ENCODE assay signal across 12 mouse cellular contexts in genomic region chr5:17576069-17576468, GRCm38 (mm10). TPM values are rescaled to one million over a fixed set of nuclear protein-coding genes. Genes with fewer than 3 reads are reported as not detected.
DNase-seq lines count a peak whose midpoint lies in the region; ATAC-seq lines count a peak whose summit lies in the region.
"Had no signal": no experiment of that assay in that cellular context is flagged by ENCODE, and none has a peak within 500 bp of the region (broad histone marks: within the 10 kb centered on the region; RNA-seq: fewer than 3 reads in every experiment).

No protein-coding gene starts in this region.

- peaks cover 3% of the 10 kb centered on the region for H3K4me1 ChIP-seq in hindbrain, embryonic 14.5 days (replicated peaks; ENCODE audit: control insufficient read depth, insufficient read depth, low read length)
- no peaks in the 10 kb centered on the region for H3K4me1 ChIP-seq in hindbrain, embryonic 10.5 days (replicated peaks)
- H3K4me1 ChIP-seq in embryonic facial prominence, embryonic 14.5 days (ENCODE audit: control insufficient read depth, insufficient read depth, low read length): no peaks in the 10 kb centered on the region

- H3K27me3 ChIP-seq in hindbrain, embryonic 14.5 days (ENCODE audit: control insufficient read depth, insufficient read depth, low read length): peaks cover 6% of the 10 kb centered on the region
- 0 out of 2 replicates have a peak, but pooled peaks cover 3% of the 10 kb centered on the region for H3K27me3 ChIP-seq in hindbrain, embryonic 10.5 days (ENCODE audit: insufficient read depth, poor library complexity, severe bottlenecking)
- H3K27me3 ChIP-seq in embryonic facial prominence, embryonic 14.5 days (replicated peaks; ENCODE audit: control insufficient read depth, insufficient read depth, low read length): no peaks in the 10 kb centered on the region

- ATAC-seq in hindbrain, embryonic 14.5 days (ENCODE audit: low FRiP score): no peak
- ATAC-seq in embryonic facial prominence, embryonic 14.5 days (ENCODE audit: low read depth): no peak
- no peak for ATAC-seq in erythroid progenitor cell, adult 5-6 weeks (replicated peaks; ENCODE audit: low FRiP score, poor library complexity, severe bottlenecking)

- no peaks in the 10 kb centered on the region for H3K9me3 ChIP-seq in hindbrain, embryonic 14.5 days (ENCODE audit: control insufficient read depth, low read length)
- no peaks in the 10 kb centered on the region for H3K9me3 ChIP-seq in hindbrain, embryonic 10.5 days
- H3K9me3 ChIP-seq in embryonic facial prominence, embryonic 14.5 days (ENCODE audit: control insufficient read depth, low read length): 0 out of 2 replicates have a peak, but pooled peaks cover 3% of the 10 kb centered on the region

- H3K4me2 ChIP-seq in hindbrain, embryonic 14.5 days (replicated peaks): peak overlapping the region; percentile 95
- peak overlapping the region; percentile 86 for H3K4me2 ChIP-seq in embryonic facial prominence, embryonic 14.5 days (ENCODE audit: low read depth, low read length)

- no peak for DNase-seq in hindbrain, embryonic 14.5 days (ENCODE audit: low spot score)
- DNase-seq in hindbrain, embryonic 10.5 days (ENCODE audit: low spot score): no peak
- DNase-seq in NIH3T3 (ENCODE audit: low read depth): peak; percentile 26
- no peak for DNase-seq in embryonic facial prominence, embryonic 14.5 days (ENCODE audit: low spot score)
- peak; percentile 34 for DNase-seq in lung, postnatal 10 days
- DNase-seq in spleen, postnatal 10 days (ENCODE audit: low spot score in 2 of 2): no peak
- no peak for DNase-seq in testis, postnatal 10 days (ENCODE audit: low spot score)
- DNase-seq: cerebellum, adult 18-20 months; gastrocnemius, postnatal 10 days; layer of hippocampus, adult 9-11 months had no signal

- no peak overlapping the region for H3K27ac ChIP-seq in hindbrain, embryonic 14.5 days
- H3K27ac ChIP-seq in hindbrain, embryonic 10.5 days: no peak overlapping the region
- no peak overlapping the region for H3K27ac ChIP-seq in embryonic facial prominence, embryonic 14.5 days (replicated peaks; ENCODE audit: low read depth, low read length)

- H3K4me3 ChIP-seq in hindbrain, embryonic 14.5 days (replicated peaks; ENCODE audit: low read length): peak overlapping the region; percentile 76; the same call in 1 of the 2 replicates
- no peak overlapping the region for H3K4me3 ChIP-seq in hindbrain, embryonic 10.5 days
- peak overlapping the region; percentile 60 for H3K4me3 ChIP-seq in embryonic facial prominence, embryonic 14.5 days (ENCODE audit: low read depth, low read length)

- WGBS in hindbrain, embryonic 14.5 days: 47% methylated on average over 2 of the region's 2 CpGs
- WGBS in hindbrain, embryonic 10.5 days: 66% methylated on average over 2 of the region's 2 CpGs
- 55% methylated on average over 2 of the region's 2 CpGs for WGBS in embryonic facial prominence, embryonic 14.5 days

- H3K9ac ChIP-seq in hindbrain, embryonic 14.5 days: no peak overlapping the region
- no peak overlapping the region for H3K9ac ChIP-seq in embryonic facial prominence, embryonic 14.5 days (ENCODE audit: low read depth, low read length)

- no peaks in the 10 kb centered on the region for H3K36me3 ChIP-seq in hindbrain, embryonic 14.5 days (replicated peaks; ENCODE audit: control insufficient read depth, insufficient read depth)
- no peaks in the 10 kb centered on the region for H3K36me3 ChIP-seq in hindbrain, embryonic 10.5 days
- H3K36me3 ChIP-seq in embryonic facial prominence, embryonic 14.5 days (ENCODE audit: control insufficient read depth, insufficient read depth, low read length): no peaks in the 10 kb centered on the region

RNA-seq across cellular contexts. Expression of gene Sema3c, which starts 2.0 kb away (rescaled TPM):
- polyA plus RNA-seq in hindbrain, embryonic 14.5 days (2014; fragmentation: Nextera tagmentation; extraction: Ambion mirVana): 22.0 and 25.8 TPM in 2 replicates
- 12.9 and 16.4 TPM in 2 replicates for polyA plus RNA-seq in hindbrain, embryonic 10.5 days (2016; fragmentation: Nextera tagmentation; extraction: Ambion mirVana)
- 65.3 and 71.5 TPM in 2 replicates for polyA plus RNA-seq in embryonic facial prominence, embryonic 14.5 days (2014; fragmentation: Nextera tagmentation; extraction: Ambion mirVana)
- not detected in 2 replicates for total RNA-seq in erythroid progenitor cell, adult 5-6 weeks (2015; ENCODE audit: low replicate concordance)
- total RNA-seq in erythroid progenitor cell, adult 5-6 weeks (2017; ENCODE audit: low replicate concordance): not detected in 2 replicates
- total RNA-seq: megakaryocyte, adult 5-6 weeks had no signal

Comparison
In these comparisons a context has a peak if more than half of its experiments do, and no peak if none do; other contexts are left out.
1. DNase-seq: peak in NIH3T3 (single experiment) and lung, postnatal 10 days (single experiment); none in hindbrain, embryonic 14.5 days (single experiment), hindbrain, embryonic 10.5 days (single experiment), embryonic facial prominence, embryonic 14.5 days (single experiment), spleen, postnatal 10 days (0 of 2) and testis, postnatal 10 days (single experiment).